Mouse (Mus musculus) forebrain, embryonic 10.5 days (tissue): ENCODE measurements around the gene Tmem127. TPM values are rescaled to one million over a fixed set of nuclear protein-coding genes. Genes with fewer than 3 reads are reported as not detected.
"Not testable (repeated sequence)": the region's sequence is repeated elsewhere in the genome, so short reads cannot be mapped to it uniquely, and the experiment has no call there.

Experiments
- DNase-seq: peaks from one replicate; pipeline ENCODE4 v3.0.0-alpha.2; 2017; ENCODE audit warnings: low spot score; ENCODE audit errors: extremely low spot score
- H3K27ac ChIP-seq: fragments of 300-500 bp; sonication (generic); 2 replicates; pipeline ENCODE4 v1.5.1; 2016; ENCODE audit warnings: mild to moderate bottlenecking
- H3K27me3 ChIP-seq: fragments of 300-500 bp; sonication (generic); 2 replicates; pipeline ENCODE4 v1.6.1; 2016; ENCODE audit warnings: mild to moderate bottlenecking; ENCODE audit not compliant: poor library complexity, severe bottlenecking
- H3K36me3 ChIP-seq: fragments of 300-500 bp; sonication (generic); replicated peaks from 2 replicates; pipeline ENCODE4 v1.6.1; 2016; ENCODE audit warnings: mild to moderate bottlenecking, moderate library complexity
- H3K4me1 ChIP-seq: fragments of 300-500 bp; sonication (generic); 2 replicates; pipeline ENCODE4 v1.6.1; 2016
- H3K4me3 ChIP-seq: fragments of 300-500 bp; sonication (generic); 2 replicates; pipeline ENCODE4 v1.5.1; 2016; ENCODE audit warnings: mild to moderate bottlenecking, moderate library complexity
- H3K9me3 ChIP-seq: fragments of 300-500 bp; sonication (generic); 2 replicates; pipeline ENCODE4 v1.6.1; 2016; ENCODE audit warnings: mild to moderate bottlenecking, moderate library complexity
- WGBS: fragments of 180-500 bp; shearing (Covaris S2); methylation state at CpG from one replicate; pipeline ENCODE4 v1.1.7; 2016; 5-methylcytosine and 5-hydroxymethylcytosine counted together
- polyA plus RNA-seq: library from polyadenylated mRNA; unstranded; fragments of >200 nt; fragmentation: Nextera tagmentation; extraction: Ambion mirVana; gene quantifications from 2 replicates; pipeline ENCODE4 v1.2.1, GENCODE M21; 2016

Tmem127 gene
- polyA plus RNA-seq, 1 experiment from 2014 or later = 22.5 TPM

DNA sequence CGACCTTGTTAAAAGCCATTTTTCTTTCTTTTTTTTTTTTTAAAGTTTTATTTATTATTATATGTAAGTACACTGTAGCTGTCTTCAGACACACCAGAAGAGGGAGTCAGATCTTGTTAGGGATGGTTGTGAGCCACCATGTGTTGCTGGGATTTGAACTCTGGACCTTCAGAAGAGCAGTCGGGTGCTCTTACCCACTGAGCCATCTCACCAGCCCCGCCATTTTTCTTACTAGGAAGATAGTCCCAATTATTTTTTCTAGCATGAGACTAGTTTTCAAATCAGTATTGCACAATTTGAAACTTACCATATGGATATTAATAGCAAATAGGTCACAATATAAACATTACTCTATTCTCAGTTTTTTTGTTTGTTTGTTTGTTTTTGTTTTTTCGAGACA is 24.3 kb downstream of the Tmem127 start:
- Histone ChIP-seq H3K4me1 (peaks cover 28% of the 10 kb centered on the region), H3K36me3 (peaks cover 12% of the 10 kb centered on the region), H3K4me3 (peak overlapping the region; percentile 99; the same call in 1 of the 2 replicates)
- not testable (repeated sequence) for H3K9me3 ChIP-seq, H3K27ac ChIP-seq, H3K27me3 ChIP-seq, DNase-seq
- 88% methylated on average over 4 of the region's 4 CpGs for WGBS

DNA sequence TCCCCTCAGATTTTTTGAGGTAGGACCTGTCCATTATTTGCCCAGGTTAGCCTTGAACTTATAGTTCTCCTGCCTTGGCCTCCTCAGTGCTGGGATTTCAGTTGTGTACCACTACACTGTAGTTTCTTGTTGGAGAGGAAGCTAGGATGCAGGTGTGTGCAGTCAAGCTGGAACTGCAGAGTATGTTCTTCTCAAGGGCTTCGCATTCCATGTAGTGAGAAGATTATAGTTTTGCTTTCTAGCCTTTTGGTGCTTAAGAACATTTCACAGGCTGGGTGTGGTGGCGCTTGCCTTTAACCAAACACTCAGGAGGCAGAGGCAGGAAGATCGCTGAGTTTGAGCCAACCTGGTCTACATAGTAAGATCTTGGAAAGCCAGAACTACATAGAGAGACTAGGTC is 25.1 kb downstream of the Tmem127 start:
- Histone ChIP-seq H3K27ac (no peak overlapping the region), H3K4me1 (peaks cover 28% of the 10 kb centered on the region), H3K36me3 (peaks cover 12% of the 10 kb centered on the region), H3K9me3 (no peaks in the 10 kb centered on the region), H3K4me3 (no peak overlapping the region), H3K27me3 (no peaks in the 10 kb centered on the region)
- WGBS = 100% methylated on average over 3 of the region's 3 CpGs
- DNase-seq = no peak

DNA sequence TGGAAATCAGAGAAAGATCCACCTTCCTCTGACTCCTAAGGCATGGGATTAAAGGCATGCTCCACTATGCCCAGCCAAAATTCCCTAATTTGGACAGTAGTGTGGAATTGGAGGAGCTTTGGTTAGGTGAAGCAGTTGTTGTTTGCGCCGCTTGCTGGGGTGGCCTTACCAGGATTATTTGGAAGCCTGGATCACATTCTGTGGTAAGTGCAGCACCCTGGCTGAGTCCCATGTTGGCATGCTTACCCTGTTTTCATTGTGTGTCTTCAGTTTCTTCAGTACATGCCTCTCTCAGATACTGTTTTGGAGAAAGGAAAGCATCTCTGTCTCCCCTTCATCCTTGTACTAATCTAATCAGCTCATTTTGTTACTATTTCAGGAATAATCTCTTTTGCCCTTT is 26.9 kb downstream of the Tmem127 start:
- H3K27me3 ChIP-seq = no peaks in the 10 kb centered on the region
- H3K4me3 ChIP-seq = no peak overlapping the region
- H3K27ac ChIP-seq = no peak overlapping the region
- H3K4me1 ChIP-seq = peaks cover 28% of the 10 kb centered on the region
- WGBS = 94% methylated on average over 2 of the region's 2 CpGs
- H3K9me3 ChIP-seq = no peaks in the 10 kb centered on the region
- peaks cover 14% of the 10 kb centered on the region for H3K36me3 ChIP-seq
- DNase-seq = no peak

DNA sequence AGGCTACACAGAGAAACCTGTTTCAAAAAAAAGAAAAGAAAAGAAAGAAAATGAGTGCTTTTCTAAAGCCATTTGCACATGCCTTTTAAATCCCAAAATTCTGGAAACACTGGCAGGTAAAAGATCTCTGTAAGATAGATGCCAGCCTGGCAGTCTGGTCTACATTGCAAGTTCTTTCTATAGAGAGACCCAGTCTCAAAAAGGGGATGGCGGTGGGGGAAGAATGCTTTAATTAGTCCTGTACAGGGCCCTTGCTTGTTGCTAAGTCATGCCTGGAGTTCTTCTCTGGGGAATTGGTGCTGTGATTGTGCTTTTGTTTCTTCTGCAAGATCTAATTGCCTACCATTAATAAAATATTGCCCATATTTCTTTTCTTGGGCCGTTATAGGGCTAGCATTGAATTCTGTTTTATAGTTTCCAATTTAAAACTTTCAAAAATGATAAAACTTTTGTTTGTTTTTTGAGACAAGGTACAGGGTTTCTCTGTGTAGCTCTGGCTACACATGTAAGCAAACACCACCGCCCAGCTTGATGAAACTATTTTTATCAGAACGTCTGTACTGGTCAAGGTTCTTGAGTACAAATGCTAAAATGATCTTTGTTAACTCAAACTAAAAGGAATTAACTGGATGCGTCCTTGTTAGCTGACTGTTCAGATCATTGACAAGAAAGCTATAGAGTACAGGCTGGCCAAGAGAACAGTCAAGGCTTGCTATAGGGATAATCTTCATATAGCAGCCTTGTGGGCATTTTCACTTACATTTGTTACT is 28.0 kb downstream of the Tmem127 start:
- Histone ChIP-seq H3K4me1 (peaks cover 23% of the 10 kb centered on the region), H3K27me3 (no peaks in the 10 kb centered on the region), H3K9me3 (no peaks in the 10 kb centered on the region), H3K27ac (no peak overlapping the region), H3K36me3 (peaks cover 15% of the 10 kb centered on the region), H3K4me3 (no peak overlapping the region)
- WGBS = 86% methylated on average over 5 of the region's 5 CpGs
- DNase-seq = no peak

DNA sequence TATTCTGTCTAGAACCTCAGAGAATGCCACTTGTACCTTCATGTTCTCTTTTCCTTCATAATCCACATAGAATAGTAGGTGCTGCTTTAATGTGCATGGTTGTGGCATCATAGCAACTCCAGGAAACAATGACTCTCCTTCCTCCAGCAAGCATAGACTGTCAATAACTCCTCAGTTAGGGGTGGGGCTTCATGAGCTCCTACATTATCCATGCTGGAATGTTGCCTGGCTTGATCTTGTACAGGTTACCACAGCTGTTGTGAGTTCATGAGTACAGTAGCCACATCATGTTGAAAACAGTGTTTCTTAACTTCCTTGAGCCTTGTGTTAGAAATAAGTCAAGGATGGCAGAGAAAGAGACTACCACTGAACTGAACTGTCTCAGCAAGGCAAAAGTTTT is 30.5 kb downstream of the Tmem127 start:
- H3K36me3 ChIP-seq = peaks cover 7% of the 10 kb centered on the region
- H3K9me3 ChIP-seq = no peaks in the 10 kb centered on the region
- no peak overlapping the region for H3K27ac ChIP-seq
- no peak overlapping the region for H3K4me3 ChIP-seq
- peaks cover 19% of the 10 kb centered on the region for H3K4me1 ChIP-seq
- no peaks in the 10 kb centered on the region for H3K27me3 ChIP-seq
- no peak for DNase-seq

DNA sequence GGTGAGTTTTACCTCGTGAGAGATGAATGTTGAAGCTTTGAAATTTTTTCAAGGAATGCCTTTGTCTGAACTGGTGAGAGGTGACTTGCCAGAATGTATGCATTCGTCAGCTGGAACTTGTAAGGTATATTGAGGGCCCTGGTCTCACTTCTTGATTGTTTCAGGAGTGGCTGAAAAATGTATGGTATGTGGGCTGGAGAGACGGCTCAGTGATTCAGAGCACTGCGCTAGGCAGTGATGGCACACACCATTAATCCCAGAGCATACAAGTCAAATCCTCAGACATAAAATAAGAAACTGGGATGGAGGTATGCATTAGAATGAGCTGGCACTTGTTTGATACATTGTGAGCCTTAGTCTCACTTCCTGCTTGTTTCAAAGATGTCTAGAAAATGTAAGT is 44.5 kb downstream of the Tmem127 start:
- H3K4me3 ChIP-seq = no peak overlapping the region
- no peaks in the 10 kb centered on the region for H3K9me3 ChIP-seq
- no peaks in the 10 kb centered on the region for H3K4me1 ChIP-seq
- H3K27me3 ChIP-seq = no peaks in the 10 kb centered on the region
- H3K27ac ChIP-seq = no peak overlapping the region
- WGBS = 89% methylated on average over 4 of the region's 4 CpGs
- peaks cover 89% of the 10 kb centered on the region for H3K36me3 ChIP-seq
- DNase-seq = no peak

DNA sequence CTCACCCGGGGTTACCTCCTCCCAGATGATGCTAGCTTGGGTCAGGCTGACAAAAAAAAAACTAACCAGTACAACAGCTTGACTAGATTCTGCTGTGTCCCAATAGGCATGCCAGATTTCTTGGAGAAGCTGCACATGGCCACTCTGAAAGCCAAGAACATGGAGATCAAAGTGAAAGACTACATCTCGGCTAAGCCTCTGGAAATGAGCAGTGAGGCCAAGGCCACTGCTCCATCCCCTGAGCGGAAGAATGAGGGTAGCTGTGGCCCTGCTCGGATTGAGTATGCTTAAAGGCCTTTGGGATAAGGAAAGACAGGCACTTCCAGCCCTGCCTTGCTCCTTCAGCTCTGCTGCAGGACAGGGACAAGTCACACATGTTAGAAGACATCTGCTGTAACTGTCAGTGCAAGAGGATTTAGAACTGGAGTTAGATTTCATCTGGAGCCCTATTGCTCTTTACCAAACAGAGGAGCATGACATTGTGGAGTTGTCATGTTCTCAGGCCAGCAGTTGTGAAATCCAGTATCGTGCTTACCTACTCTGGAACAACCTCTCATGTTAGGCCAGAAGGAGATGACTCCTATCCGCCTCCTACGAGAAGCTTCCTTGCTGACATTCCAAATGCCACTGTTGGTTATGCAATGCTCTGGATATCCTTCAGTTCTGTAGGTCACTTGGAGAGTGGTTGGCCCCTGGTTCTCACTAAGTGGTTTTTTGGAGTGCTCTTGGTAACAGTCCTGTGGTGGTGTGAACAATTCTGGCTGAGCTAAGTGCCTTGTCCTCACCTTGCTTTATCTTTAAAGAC is 49.5 kb downstream of the Tmem127 start:
- Histone ChIP-seq H3K4me1 (no peaks in the 10 kb centered on the region), H3K27ac (no peak overlapping the region), H3K36me3 (peaks cover 94% of the 10 kb centered on the region), H3K9me3 (no peaks in the 10 kb centered on the region), H3K4me3 (no peak overlapping the region), H3K27me3 (no peaks in the 10 kb centered on the region)
- WGBS = 93% methylated on average over 7 of the region's 7 CpGs
- DNase-seq = no peak

DNA sequence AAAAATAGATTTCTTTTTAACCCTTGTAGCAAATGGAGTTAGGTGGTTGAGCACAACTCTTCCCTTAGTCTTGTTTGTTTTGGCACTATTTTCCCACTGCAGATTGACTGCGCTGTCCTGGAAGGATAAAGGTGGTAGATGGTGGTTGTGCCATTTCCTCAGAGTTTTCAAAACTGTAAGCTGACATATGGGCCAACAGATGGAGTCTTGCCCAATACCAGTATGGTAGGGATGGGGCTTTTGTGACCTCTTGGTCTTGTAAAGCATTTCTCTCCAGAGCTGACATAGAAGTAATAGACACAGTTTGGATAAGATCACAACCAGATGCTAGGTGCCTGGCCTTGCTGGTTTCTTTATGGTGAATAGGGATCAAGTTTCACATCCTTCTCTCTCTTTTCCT is 50.3 kb downstream of the Tmem127 start:
- 100% methylated on average over 1 of the region's 1 CpGs for WGBS
- no peak overlapping the region for H3K4me3 ChIP-seq
- no peak for DNase-seq
- H3K27me3 ChIP-seq = no peaks in the 10 kb centered on the region
- H3K36me3 ChIP-seq = peaks cover 85% of the 10 kb centered on the region
- no peaks in the 10 kb centered on the region for H3K9me3 ChIP-seq
- no peaks in the 10 kb centered on the region for H3K4me1 ChIP-seq
- no peak overlapping the region for H3K27ac ChIP-seq

DNA sequence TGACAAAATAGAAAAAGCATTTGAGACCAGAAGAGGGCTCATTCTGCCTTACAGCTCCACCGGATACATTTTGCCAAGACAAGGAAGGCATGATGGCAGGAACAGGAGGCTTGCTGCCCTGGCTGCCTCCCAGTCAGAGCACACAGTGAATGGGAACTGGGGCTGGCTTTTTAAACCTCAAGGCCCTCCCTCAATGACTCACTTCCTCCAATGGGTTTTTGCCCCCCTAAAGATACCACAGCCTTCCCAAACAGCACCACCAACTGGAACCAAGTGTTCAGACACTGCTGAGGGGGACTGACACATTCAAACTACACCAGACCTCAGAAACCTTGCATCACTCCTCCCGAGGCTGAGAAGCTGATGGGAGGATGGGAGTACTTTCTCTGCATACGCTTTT is 53.0 kb downstream of the Tmem127 start:
- Histone ChIP-seq H3K4me1 (no peaks in the 10 kb centered on the region), H3K36me3 (peaks cover 59% of the 10 kb centered on the region), H3K9me3 (no peaks in the 10 kb centered on the region), H3K27me3 (no peaks in the 10 kb centered on the region), H3K4me3 (no peak overlapping the region), H3K27ac (no peak overlapping the region)
- 82% methylated on average over 3 of the region's 3 CpGs for WGBS
- no peak for DNase-seq

DNA sequence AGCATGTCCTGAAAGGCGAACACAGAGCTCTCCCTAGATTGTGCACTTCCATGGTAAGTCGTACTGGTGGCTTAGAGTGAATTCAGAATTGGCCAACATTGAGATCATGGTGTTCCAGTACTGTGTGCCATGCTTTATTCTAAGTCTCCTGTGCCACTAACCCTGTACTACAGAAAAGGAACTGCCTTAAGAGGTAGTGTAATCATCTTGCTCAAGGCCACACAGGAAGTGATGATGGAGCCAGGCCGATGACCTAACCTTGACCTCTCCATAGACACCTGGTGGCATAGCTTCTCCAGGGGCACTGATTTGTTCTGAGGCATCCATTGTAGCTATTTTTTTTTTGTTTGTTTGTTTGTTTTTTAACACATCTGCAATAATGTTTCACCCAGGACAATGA is 54.2 kb downstream of the Tmem127 start:
- Histone ChIP-seq H3K4me1 (no peaks in the 10 kb centered on the region), H3K9me3 (no peaks in the 10 kb centered on the region), H3K4me3 (no peak overlapping the region), H3K27ac (no peak overlapping the region), H3K36me3 (peaks cover 47% of the 10 kb centered on the region), H3K27me3 (no peaks in the 10 kb centered on the region)
- DNase-seq = no peak
- 95% methylated on average over 3 of the region's 3 CpGs for WGBS

DNA sequence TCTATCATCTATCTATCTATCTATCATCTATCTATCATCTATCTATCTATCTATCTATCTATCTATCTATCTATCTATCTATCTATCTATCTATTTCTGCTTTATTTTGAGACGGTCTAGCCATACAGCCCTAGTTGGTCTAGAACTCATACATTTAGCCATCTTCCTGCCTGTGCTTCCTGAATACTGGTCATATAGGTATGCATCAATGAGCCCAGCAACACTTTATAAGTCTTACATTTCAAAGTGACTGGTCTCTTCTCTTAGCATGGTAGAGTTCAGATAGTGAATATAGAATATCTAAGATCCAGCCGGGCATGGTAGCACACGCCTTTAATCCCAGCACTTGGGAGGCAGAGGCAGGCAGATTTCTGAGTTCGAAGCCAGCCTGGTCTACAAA is 56.5 kb downstream of the Tmem127 start:
- not testable (repeated sequence) for H3K27ac ChIP-seq, H3K4me3 ChIP-seq, DNase-seq, H3K9me3 ChIP-seq, H3K27me3 ChIP-seq, H3K4me1 ChIP-seq
- WGBS = 92% methylated on average over 4 of the region's 4 CpGs
- H3K36me3 ChIP-seq = peaks cover 24% of the 10 kb centered on the region

DNA sequence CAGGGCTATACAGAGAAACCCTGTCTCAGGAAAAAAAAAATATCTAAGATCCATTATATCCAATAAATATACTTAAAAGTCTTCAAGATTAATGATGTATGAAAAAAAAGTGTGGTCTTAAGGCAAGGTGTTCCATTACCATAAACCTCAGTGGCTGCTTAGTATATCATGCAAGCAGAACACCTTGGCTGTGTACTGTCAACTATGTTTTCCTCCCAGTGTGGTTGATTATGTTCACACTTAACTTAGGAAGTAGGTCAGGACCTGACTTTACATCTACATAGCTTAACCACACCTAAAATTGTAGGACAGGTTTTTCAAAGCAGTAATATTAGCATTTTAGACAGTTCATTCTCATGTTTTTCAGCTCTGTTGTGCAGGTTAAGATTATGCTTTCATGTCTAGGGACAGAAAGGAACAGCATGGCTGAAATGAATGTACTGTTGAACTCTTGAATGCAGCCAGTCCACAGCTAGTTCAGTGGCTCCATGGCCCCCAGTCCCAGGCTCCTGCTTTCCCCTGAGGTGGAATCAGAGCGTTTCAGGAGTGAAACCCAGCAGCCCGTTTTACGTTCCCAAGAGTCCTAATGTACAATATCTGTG is 57.0 kb downstream of the Tmem127 start:
- Histone ChIP-seq H3K27me3 (no peaks in the 10 kb centered on the region), H3K4me1 (no peaks in the 10 kb centered on the region), H3K9me3 (no peaks in the 10 kb centered on the region), H3K36me3 (peaks cover 18% of the 10 kb centered on the region), H3K4me3 (no peak overlapping the region), H3K27ac (no peak overlapping the region)
- no peak for DNase-seq
- 87% methylated on average over 3 of the region's 3 CpGs for WGBS

DNA sequence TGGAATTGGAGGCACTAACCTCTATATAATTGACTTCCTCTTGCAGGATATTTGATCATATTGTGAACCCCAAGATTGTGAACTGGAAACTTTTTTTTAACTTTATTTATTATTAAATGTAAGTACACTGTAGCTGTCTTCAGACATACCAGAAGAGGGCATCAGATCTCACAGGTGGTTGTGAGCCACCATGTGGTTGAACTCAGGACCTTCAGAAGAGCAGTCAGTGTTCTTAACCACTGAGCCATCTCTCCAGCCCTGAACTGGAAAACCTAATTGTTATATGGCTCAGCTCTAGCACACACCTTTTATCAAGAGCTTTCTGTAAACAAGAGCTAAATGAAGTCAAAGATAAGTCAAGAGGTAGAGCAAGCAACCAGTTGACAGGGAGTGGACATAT is 58.4 kb downstream of the Tmem127 start:
- H3K27me3 ChIP-seq = no peaks in the 10 kb centered on the region
- H3K4me1 ChIP-seq = no peaks in the 10 kb centered on the region
- H3K4me3 ChIP-seq = no peak overlapping the region
- H3K9me3 ChIP-seq = no peaks in the 10 kb centered on the region
- DNase-seq = no peak
- H3K36me3 ChIP-seq = peaks cover 5% of the 10 kb centered on the region
- no peak overlapping the region for H3K27ac ChIP-seq
